Mouse (Mus musculus): Measurements from ENCODE around the gene Olfml2a.

Gene Olfml2a

DNA sequence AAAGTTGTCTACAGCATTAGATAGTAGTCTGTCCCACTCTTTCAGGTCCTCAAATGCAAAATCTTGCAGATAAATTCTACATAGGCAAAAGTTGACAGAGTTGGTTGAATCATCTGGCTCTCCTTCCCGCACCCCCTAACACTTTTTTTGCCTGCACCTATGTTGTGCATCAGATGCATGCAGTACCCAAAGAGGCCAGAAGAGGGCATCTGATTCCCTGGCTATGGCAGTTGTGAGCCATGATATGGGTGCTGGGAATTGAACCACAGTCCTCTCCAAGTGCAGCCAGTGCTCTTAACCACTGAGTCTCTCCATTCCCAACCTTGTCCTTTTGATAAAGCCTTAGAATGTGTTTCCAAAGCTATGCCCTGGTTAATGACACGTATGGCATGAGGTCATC is 51.7 kb downstream of the Olfml2a start:
- in situ Hi-C loops (cut with MboI, MseI): no loop called here

DNA sequence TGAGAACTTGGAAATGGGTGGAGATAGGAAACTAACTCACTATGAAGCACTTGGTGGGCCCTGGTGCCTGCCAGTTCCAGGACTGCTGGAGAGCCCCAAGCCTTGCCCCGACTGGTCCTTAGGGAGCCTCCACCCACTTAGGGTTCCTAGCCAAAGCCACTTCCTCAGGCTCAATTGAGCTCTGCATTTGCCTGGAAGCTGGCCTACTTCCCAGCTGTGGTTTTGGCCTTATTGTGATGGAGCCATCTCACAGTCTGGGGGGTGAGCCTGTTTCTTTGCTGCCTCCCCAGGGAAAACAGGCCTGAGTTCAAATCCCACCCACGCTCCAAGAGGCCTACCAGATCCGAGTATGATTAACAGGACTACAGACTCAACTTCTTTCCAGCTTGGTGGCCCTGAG is 54.8 kb downstream of the Olfml2a start:
- in situ Hi-C loops (cut with MboI, MseI): no loop called here

- in situ Hi-C loops (cut with MboI, MseI): no loop called here
Measured at GRCm38 (mm10) chr2:38987371-38987770, 55.6 kb downstream of the Olfml2a start.

DNA sequence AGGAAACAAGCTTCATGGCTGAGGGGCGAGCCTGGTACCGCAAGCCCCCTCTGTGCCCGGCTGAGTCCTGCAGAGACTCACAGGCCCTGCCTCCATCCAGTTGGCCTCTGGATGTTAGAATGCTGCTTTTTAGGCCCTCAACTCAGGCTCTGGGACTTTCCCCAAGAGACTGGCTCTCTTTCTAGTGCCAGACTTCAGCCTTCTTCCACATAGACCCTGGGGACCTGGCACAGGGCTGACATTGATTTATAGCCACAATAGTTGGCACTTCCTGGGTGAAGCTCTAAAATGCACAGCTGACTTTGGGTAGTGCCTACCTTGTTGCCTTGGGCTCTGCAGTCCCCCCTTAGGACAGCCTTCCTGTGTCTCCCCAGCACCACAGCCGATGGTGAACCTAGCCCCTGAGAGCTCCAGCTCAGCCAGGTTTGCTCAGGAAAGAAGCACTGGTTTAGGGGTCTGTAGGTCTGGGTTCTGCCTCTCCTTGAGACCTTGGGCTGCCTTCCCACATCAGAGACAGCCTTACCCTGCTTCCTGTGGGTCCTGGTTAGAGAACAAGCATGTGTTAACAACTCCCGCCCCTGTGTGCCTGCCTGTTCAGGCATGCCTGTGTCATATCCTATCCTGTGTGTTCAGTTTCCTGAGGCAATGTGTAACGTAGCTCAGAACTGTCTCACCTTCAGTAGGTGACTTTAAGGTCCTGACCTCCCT is 56.2 kb downstream of the Olfml2a start:
- in situ Hi-C loops (cut with MboI, MseI): no loop called here

DNA sequence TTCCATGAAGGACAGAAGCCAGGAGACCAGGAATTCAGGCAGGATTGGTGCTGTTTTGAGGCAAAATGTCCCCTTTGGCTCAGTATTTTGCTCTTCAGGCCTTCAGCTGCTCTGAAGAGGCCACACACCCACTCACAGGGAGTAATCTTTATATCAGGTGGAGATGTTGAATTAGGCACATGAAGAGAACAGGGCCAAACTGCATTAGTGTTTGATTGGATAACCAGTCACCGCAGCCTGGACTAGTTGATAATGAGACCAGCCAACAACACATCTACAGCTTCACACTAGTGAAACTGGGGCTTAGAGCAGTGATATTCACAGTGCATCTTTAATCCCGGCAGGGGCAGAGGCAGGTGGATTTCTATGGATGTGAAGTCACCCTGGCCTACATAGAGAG is 57.2 kb downstream of the Olfml2a start:
- in situ Hi-C loops (cut with MboI, MseI): no loop called here

DNA sequence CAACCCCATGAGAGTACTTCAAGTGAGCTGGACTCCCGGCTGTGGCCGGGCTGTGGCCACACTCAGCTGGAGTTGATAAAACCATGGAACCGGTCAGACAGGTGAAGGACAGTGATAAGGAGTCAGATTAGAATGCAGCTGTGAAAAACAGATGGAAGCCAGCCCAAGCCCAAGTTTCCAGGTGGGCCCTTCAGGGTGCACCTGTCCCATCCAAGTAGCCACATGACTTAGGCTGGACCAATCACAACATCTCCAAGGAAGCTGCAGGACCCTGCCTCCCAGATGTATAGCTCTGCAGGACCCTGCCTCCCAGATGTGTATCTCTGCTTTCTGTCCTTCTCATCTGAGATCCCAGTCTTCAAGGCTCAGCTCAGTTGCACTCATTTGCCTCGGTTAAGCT is 60.2 kb downstream of the Olfml2a start:
- in situ Hi-C loops (cut with MboI, MseI): no loop called here

GRCm38 (mm10) chr2:38992452-38992851 is 60.7 kb downstream of the Olfml2a start:
- in situ Hi-C loops (cut with MboI, MseI): no loop called here

GRCm38 (mm10) chr2:38997386-38998374 is 65.9 kb downstream of the Olfml2a start, which contains the start of gene Wdr38:
Wdr38 (plus strand) TSS chr2:38997476.
- in situ Hi-C loops (cut with MboI, MseI): loop anchor here (5.0 kb wide), 1 partner anchor 65 kb away; the partner anchor contains the start of gene Olfml2a

- in situ Hi-C loops (cut with MboI, MseI): loop anchor here (5.0 kb wide), 1 partner anchor 67 kb away; the partner anchor contains the start of gene Olfml2a
Measured at GRCm38 (mm10) chr2:38999381-38999780, 67.6 kb downstream of the Olfml2a start.

- in situ Hi-C loops (cut with MboI, MseI): loop anchor here (5.0 kb wide), 1 partner anchor 68 kb away; the partner anchor contains the start of gene Olfml2a
Measured at GRCm38 (mm10) chr2:38999910-39000586, 68.3 kb downstream of the Olfml2a start.

DNA sequence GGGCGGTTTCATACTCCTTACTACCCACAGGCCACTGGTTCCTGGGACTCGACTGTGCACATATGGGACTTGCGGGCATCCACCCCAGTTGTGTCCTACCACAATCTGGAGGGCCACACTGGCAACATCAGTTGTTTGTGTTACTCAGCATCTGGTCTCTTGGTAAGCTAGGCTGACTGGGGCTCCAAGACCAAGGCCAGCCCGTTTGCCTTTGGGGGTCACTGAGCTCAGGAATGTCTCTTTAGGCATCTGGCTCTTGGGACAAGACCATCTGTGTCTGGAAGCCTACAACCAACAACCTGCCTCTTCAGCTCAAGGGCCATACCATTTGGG is 68.8 kb downstream of the Olfml2a start:
- in situ Hi-C loops (cut with MboI, MseI): no loop called here

GRCm38 (mm10) chr2:39001866-39002265 is 70.1 kb downstream of the Olfml2a start:
- in situ Hi-C loops (cut with MboI, MseI): no loop called here

GRCm38 (mm10) chr2:39003106-39003505 is 71.3 kb downstream of the Olfml2a start:
- in situ Hi-C loops (cut with MboI, MseI): no loop called here

GRCm38 (mm10) chr2:39003512-39003911 is 71.7 kb downstream of the Olfml2a start:
- in situ Hi-C loops (cut with MboI, MseI): no loop called here

- in situ Hi-C loops (cut with MboI, MseI): no loop called here
Measured at GRCm38 (mm10) chr2:39004372-39004771, 72.6 kb downstream of the Olfml2a start.

DNA sequence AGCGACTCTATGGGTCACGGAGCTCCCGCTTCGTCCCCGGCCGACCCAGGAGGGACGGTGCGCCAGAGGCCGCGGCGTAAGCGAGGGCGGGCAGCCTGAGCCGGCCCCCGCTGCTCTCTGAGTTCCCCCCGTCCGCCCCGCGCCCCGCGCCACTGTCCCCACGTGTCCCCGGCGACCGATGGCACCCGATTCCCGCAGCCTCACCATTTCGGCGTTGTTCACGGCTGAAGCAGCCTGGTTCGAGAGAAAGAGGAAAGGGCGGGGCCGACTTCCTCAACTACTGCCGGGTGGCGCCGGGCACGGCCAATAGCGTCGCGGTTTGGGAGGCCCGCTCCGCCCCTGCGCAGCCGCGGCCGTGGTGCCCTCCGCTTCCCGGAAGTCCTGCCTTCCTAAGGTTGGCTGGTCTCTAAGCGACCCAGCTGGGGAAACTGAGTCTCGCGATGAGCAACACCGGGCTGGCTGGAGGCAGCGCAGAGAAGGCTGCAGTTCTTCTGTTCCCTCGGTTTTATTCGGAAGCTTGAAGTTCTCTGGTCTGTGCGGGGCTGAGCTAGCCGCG is 73.2 kb downstream of the Olfml2a start, which contains the start of gene Arpc5l:
Gene Arpc5l, plus strand, starts transcription at position 469 of the 556 bp plus-strand sequence.
- in situ Hi-C loops (cut with MboI, MseI): no loop called here

- in situ Hi-C loops (cut with MboI, MseI): no loop called here
Measured at GRCm38 (mm10) chr2:39005574-39006079, 73.8 kb downstream of the Olfml2a start, which contains the start of gene Rpl35. Rpl35 (minus strand) TSS chr2:39005624.

DNA sequence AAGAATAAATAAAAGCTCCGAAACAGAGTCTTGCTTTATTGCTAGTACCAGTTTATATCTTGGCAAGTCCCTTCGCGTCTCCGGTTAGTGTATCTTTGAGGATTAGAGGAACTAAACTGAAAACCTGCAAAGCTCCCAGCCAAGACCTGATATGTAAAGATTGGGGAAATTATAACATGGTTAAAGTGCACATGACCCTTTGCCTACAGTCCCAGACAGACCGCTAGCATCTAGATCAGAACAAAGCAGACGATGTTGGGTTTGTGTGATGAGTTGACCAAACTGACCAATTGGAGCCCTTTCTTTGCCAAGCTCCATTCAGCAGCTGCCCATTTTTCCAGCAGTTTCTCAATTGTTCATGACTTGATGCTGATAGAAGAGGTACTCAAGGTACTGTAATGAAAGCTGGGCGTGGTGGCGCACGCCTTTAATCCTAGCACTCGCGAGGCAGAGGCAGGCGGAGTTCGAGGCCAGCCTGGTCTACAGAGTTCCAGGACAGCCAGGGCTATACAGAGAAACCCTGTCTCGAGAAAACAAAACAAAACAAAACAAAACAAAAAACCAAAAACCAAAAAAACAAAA is 74.5 kb downstream of the Olfml2a start:
- in situ Hi-C loops (cut with MboI, MseI): no loop called here

GRCm38 (mm10) chr2:39007865-39008264 is 76.1 kb downstream of the Olfml2a start:
- in situ Hi-C loops (cut with MboI, MseI): no loop called here

DNA sequence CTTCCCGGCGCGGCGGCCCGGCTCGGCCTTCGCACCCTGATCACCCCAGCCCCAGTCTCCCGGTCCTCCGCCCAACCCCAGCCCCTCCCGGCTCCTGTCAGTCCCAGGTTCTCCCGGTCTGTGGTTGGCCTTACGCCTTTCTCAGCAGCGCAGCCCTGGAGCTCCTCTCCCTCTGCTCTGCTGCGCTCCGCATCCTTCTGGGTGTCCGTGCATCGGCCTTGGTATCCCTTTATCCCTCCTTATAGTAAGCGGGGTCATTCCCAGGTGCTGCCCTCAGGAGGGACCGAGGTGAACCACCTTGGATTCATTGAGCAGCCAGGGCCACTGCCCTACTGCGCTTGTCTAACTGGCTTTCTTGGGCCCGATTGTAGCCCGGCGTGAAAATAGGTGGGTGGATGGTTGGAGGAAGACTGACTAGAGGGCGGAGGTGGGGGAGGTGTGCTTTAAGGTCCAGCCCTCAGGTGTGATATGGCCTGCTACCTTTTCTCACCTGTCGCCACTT is 76.6 kb downstream of the Olfml2a start:
- in situ Hi-C loops (cut with MboI, MseI): no loop called here

DNA sequence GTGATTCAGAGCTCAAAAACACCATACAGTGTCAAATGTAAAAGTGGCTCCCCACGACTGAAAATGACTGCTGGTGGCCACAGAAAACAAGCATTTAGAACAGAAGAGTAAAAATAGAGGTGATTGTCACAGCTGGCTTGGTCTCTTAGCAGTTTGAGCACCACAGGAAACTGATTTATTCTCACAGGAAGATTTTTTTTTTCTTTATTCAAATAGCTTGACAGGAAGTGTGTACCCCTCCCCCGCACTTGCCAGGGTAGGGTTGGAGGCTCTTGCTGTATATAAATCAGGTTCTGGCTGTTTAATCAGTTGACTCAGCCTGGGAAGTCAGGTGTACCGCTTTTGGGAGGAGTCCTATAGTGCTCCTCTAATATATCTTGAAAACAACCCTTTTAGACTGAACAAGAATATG is 77.2 kb downstream of the Olfml2a start:
- in situ Hi-C loops (cut with MboI, MseI): no loop called here
